Mouse (Mus musculus): ENCODE results near the gene Anks1.
"Not testable (repeated sequence)": the region's sequence is repeated elsewhere in the genome, so short reads cannot be mapped to it uniquely, and the experiment has no call there.

The Anks1 gene

GRCm38 (mm10) chr17:27931826-27932225 is 22.7 kb downstream of the Anks1 start:
- DNase-seq (ENCODE audit: low spot score), result no peak

GRCm38 (mm10) chr17:27934136-27934910 is 25.2 kb downstream of the Anks1 start:
- DNase-seq (ENCODE audit: low spot score), result no peak

DNA sequence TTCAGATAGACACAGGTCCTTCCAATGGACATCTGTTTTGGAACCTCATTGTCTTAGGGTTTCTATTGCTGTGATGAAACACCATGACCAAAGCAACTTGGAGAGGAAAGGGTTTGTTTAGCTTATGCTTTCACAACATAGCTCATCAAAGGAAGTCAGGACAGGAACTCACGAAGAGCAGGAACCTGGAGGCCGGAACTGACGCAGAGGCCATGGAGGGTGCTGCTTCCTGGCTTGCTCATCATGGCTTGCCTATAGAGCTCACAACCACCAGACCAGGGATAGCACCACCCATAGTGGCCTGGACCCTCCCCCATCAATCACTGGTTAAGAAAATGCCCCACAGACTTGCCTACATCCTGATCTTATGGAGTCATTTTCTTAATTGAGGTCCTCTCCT is 26.0 kb downstream of the Anks1 start:
- DNase-seq (ENCODE audit: low spot score), result no peak

DNA sequence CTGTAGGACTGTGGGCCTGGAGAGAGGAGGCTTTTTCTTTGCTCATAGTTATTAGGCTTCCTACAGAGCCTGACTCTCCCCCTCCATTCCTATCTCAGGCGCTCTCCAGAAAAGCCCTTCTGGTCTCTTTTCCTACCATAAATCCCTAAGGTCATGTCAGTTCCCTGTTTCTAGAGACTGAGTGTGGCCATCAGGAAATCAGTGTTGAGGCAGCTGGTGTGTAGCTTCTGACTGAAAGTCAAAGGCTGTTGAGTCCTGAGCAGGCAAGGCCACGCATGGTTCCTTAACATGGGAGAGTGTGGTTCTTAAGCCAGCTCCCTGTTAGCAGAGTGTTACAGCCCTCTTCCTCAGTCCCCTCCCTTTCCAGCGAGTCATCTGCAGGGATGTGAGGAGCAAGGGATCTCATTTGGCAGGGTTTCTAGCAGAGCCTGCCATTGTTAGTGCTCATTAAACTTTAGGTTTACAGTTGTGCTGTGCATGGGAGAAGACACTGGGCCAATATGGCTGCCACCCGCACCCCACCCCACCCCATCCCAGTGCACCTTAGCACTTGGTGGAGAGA is 28.0 kb downstream of the Anks1 start:
- no peak for DNase-seq (ENCODE audit: low spot score)

DNA sequence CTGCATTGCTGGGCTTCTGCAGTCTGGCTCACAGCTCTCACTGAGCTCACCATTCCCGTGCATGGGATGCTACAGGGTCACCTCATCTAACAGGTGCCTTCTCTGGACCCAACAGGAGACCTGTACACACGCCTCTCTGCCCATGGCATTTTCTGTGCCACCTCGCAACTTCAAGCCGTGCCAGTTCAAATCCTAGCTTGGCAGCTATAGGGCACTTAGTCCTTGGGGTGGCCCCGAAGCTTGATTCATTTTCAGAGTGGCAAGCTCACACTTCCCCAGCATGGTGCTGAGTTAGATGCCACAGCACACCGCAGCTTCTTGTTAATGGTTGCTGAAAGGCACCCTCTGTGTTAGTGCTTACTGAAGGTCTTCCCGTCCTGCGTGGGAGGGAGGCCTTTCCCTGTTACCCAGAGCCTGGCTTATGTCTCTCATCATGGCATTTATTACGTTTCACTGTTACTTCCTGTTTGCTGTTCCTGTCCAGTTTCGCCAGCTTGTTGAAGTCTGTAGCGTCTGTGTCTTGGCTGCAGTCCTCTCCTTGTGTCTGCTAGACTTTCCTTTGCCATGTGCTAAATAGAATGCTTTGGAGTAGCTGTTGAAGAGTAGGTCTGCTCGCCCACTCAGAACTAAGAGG is 29.1 kb downstream of the Anks1 start:
- no peak for DNase-seq (ENCODE audit: low spot score)

DNA sequence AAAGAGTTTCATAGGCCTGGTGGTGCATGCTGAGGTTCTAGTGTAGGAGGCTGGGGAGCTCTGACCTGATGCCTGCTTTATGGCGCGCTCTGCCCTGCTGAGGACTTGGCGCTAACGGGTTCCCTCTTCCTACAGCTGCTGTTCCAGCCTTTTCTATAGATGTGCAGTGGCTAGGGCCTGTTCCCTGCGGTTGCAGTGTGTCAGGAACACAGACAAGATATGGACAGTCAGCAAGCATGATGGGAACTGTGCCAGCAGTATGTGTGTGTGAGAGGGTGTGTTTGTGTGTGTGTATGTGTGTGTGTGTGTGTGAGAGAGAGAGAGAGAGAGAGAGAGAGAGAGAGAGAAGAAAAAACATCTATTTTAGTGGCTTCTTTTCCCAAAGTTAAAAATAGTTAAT is 29.9 kb downstream of the Anks1 start:
- DNase-seq (ENCODE audit: low spot score), result no peak

DNA sequence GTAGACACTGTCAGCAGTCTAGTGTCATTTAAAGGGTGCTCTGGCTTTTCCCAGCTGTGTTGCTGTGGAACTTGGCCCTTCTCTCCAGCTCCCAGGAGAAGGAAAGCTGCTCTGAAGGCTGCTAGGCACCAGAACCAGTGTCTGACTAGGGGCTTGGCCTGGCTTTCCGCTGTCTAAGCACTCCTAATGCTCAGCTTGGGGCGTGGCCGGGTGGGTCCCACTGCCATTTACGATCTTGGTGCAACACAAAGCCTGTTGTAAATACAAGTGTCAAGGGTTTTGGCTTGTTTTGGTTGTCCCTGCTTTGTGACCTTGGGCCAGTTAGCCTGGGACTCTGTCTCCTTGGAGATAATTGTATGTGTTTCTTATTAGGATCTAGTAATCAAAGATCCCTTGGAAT is 31.2 kb downstream of the Anks1 start:
- peak; percentile 19 for DNase-seq (ENCODE audit: low spot score)

GRCm38 (mm10) chr17:27941178-27941577 is 32.1 kb downstream of the Anks1 start:
- no peak for DNase-seq (ENCODE audit: low spot score)

- no peak for DNase-seq (ENCODE audit: low spot score)
Measured at GRCm38 (mm10) chr17:27941698-27942097, 32.6 kb downstream of the Anks1 start.

DNA sequence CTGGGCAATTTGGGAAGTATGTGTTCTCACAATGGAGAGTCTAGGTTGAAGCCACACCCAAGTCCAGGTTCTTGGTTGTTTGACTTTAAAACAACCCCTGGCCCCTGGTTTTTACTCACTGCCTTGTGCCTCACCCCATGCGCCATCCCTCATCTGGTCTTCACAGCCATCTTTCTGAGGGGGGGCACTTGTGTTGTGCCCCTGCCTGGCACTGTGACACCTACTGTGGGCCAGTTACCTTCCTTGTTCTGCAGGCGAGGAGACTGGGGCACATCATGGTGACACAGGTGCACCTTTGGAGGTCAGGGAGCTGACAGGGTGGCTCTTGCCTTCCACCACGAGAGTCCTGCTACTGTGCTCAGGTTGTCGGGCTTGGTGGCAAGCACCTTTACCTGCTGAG is 33.0 kb downstream of the Anks1 start:
- DNase-seq (ENCODE audit: low spot score), result no peak

DNA sequence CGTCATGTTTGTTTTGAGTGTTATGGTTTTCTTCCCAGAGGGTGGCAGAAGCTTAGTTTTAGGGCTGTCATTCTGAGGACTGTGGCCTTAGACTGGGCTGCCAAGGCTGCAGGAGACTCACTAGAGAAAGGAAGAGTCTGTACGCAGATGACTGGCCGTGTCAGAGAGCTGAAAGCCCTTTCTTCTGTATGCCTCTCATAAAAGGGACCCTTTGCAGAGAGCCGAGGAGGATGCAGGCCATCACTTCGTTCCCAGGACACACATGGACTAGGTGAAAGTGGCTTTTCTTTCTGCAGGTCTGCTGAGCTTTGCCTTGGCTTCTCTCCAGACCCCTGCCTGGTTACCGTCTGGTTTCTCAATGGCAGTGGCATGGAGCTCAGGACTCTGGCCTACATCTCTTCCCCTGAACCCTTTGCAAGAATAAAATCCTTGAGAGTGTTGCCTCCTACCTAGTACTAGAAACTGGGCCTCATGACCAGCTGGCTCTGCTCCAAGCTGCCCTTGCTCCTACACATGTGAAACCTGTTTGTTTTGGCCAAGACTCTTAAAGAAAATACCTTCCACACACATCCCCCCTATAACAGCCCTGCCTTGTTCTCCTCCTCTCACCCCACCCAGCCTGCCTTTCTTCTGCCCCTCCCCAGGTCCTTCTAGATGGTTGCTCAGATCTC is 36.6 kb downstream of the Anks1 start:
- peak; percentile 67 for DNase-seq (ENCODE audit: low spot score)

DNA sequence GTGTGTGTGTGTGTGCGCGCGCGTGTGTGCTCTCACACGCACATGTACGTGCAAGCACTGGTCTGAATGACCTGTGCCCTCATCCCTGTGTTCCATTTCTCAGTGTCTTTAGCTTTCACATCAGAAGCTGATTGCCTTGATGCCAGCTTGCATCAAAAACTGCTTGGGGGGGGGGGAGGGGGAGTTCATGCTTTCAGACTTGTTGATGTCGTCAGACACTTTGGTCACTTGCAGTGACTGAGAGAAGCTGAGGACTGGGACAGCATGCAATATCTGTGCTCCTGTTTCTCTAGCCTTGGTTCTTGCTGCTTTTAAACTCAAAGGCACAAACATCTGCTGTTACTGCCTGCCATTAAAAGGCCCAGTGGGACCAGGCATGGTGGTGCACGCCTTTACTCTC is 37.3 kb downstream of the Anks1 start:
- DNase-seq (ENCODE audit: low spot score), result no peak

- DNase-seq (ENCODE audit: low spot score), result no peak
Measured at GRCm38 (mm10) chr17:27947155-27947554, 38.0 kb downstream of the Anks1 start.

DNA sequence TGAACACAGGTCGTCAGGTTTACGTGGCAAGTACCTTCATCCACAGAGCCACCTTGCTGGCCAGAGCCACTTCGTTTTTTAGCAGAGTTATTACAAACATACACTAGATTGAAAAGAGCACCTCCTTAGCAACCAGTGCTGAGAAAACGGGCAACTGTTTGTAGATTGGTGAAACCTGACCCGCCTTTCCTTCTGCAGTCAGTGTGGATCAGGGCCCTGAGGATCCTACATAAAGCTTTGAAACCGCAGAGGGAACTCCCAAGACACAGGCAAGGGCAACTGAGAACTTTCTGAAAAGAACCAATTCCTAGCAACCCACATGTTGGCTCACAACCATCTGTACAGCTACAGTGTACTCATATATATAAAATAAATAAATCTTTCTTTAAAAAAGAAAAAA is 44.0 kb downstream of the Anks1 start:
- DNase-seq (ENCODE audit: low spot score), result no peak

- DNase-seq (ENCODE audit: low spot score), result no peak
Measured at GRCm38 (mm10) chr17:27954629-27955402, 45.7 kb downstream of the Anks1 start.

DNA sequence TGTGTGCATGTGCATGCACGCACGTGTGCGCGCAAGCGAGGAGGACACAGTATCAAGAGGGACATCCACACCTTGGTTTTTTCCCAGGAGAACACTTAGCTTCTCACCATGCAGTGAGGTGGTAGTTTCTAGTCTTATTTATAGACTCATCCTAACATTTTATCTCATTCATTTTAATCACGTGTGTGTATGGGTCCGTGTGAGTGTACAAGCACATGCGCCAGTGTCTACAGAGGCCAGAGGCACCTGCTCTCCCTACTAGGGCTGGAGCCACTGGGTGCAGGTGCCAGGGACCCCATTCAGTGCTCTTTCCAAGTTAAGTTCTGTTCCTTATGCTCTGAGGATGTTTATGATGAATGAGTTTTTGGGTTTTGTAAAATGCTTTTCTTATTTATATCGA is 48.5 kb downstream of the Anks1 start:
- DNase-seq (ENCODE audit: low spot score), result no peak

- no peak for DNase-seq (ENCODE audit: low spot score)
Measured at GRCm38 (mm10) chr17:27960128-27961111, 51.3 kb downstream of the Anks1 start.

DNA sequence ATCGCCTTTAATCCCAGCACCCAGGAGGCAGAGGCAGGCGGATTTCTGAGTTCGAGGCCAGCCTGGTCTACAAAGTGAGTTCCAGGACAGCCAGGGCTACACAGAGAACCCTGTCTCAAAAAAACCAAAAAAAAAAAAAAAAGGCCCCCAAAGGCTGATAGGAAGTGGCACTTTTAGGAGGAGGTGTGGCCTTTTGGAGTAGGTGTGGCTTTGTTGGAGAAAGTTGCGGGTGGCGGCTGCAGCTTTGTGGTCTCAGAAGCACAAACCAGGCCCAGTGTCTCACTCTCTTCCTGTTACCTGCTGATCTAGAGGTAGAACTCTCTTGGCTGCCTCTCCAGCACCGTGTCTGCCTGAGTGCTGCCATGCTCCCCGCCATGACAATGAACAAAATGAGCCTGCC is 54.0 kb downstream of the Anks1 start:
- DNase-seq (ENCODE audit: low spot score), result not testable (repeated sequence)

- DNase-seq (ENCODE audit: low spot score), result peak; percentile 21
Measured at GRCm38 (mm10) chr17:27964607-27965006, 55.5 kb downstream of the Anks1 start.

DNA sequence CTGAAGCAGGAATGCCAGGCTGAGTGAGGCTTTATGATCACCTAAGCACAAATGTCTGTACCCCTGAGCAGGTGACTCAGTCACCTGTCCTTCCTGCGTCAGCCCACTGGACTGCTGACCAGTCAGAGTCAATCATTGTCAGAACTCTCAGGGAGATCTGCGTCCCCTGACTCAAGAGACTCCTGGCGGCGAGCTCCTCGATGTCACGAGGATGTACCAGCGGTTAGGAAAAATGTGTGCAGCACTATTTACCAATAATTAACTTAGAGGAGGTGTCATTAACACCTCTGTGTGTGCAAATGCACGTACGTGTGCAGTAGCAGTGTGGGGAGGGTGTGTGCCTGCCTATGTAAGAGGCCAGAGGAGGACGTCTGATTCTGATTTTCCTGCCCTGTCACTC is 56.2 kb downstream of the Anks1 start:
- DNase-seq (ENCODE audit: low spot score), result no peak

DNA sequence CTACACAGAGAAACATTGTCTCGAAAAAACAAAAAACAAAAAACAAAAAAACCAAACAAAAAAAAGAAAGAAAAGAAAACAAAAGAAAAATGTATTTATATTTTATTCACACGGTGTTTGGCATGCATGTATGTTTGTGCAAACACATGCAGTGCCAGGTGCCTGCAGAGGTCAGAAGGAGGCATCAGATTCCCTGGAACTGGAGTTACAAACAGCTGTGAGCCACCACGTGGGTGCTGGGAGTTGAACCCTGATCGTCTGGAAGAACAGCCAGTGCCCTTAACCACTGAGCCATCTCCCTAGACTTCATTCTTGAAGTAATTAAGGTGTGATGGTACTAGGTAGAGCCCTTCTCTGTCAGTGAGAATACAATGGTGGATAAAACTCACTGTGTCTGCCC is 57.0 kb downstream of the Anks1 start:
- no peak for DNase-seq (ENCODE audit: low spot score)

Measured in urinary bladder, postnatal 25 days (tissue).